Mouse (Mus musculus) limb, embryonic 14.5 days (tissue): ENCODE measurements around the gene BC052040. TPM values are rescaled to one million over a fixed set of nuclear protein-coding genes. Genes with fewer than 3 reads are reported as not detected.

Source experiments
- ATAC-seq: fragments of 200-750 bp; cut with Nextera tagmentation; 2 replicates; pipeline ENCODE4 v1.8.0; 2017; ENCODE audit warnings: low read depth, moderate number of reproducible peaks, moderate TSS enrichment; ENCODE audit not compliant: low FRiP score
- DNase-seq: peaks from one replicate; pipeline ENCODE4 v3.0.0-alpha.2; 2015; ENCODE audit warnings: low spot score
- H3K27ac ChIP-seq: fragments of 300-500 bp; sonication (generic); replicated peaks from 2 replicates; pipeline ENCODE4 v1.5.1; 2014; ENCODE audit warnings: low read depth, mild to moderate bottlenecking, low read length, moderate library complexity, mixed read lengths
- H3K27me3 ChIP-seq: fragments of 300-500 bp; sonication (generic); 2 replicates; pipeline ENCODE4 v1.6.1; 2014; ENCODE audit warnings: low read length, mixed read lengths; ENCODE audit not compliant: control insufficient read depth, insufficient read depth
- H3K36me3 ChIP-seq: fragments of 300-500 bp; sonication (generic); 2 replicates; pipeline ENCODE4 v1.6.1; 2014; ENCODE audit warnings: mild to moderate bottlenecking, low read length, moderate library complexity, mixed read lengths; ENCODE audit not compliant: control insufficient read depth, insufficient read depth
- H3K4me1 ChIP-seq: fragments of 300-500 bp; sonication (generic); 2 replicates; pipeline ENCODE4 v1.6.1; 2014; ENCODE audit warnings: antibody characterized with exemption, low read length, mixed read lengths; ENCODE audit not compliant: control insufficient read depth, insufficient read depth
- H3K4me2 ChIP-seq: fragments of 300-500 bp; sonication (generic); replicated peaks from 2 replicates; pipeline ENCODE4 v1.6.1; 2014; ENCODE audit warnings: low read depth, mild to moderate bottlenecking, low read length, moderate library complexity; ENCODE audit not compliant: severe bottlenecking
- H3K4me3 ChIP-seq: fragments of 300-500 bp; sonication (generic); replicated peaks from 2 replicates; pipeline ENCODE4 v1.5.1; 2014; ENCODE audit warnings: low read length
- H3K9ac ChIP-seq: fragments of 300-500 bp; sonication (generic); 2 replicates; pipeline ENCODE4 v1.6.1; 2014; ENCODE audit warnings: mild to moderate bottlenecking, low read depth, low read length, moderate library complexity; ENCODE audit not compliant: severe bottlenecking
- H3K9me3 ChIP-seq: fragments of 300-500 bp; sonication (generic); 2 replicates; pipeline ENCODE4 v1.6.1; 2016; ENCODE audit warnings: low read length; ENCODE audit not compliant: control insufficient read depth
- POLR2A ChIP-seq: fragments of 200-500 bp; IDR thresholded peaks from 2 replicates; pipeline ENCODE4 v1.8.0; 2012; ENCODE audit warnings: inconsistent platforms, mild to moderate bottlenecking, moderate library complexity, borderline replicate concordance; ENCODE audit not compliant: insufficient read depth, insufficient read length; ENCODE audit errors: extremely low read depth
- WGBS: fragments of 180-500 bp; shearing (Covaris S2); extraction: QIAGEN DNeasy Blood & Tissue Kit; methylation state at CpG from one replicate; pipeline ENCODE4 v1.1.7; 2014; 5-methylcytosine and 5-hydroxymethylcytosine counted together
- microRNA counts: library from miRNA; unstranded; fragments of <30 nt; microRNA quantifications from one replicate; lab custom pipeline; 2016
- microRNA-seq: library from miRNA; unstranded; fragments of <30 nt; microRNA quantifications from one replicate; pipeline ENCODE4, GENCODE M21; 2016
- polyA plus RNA-seq, 2 experiments: library from polyadenylated mRNA; depleted of rRNA in 1 of 2; stranded (reverse) in 1 of 2; unstranded in 1 of 2; fragments of >200 nt; fragmentation: Nextera tagmentation in 1 of 2; extraction: Ambion mirVana in 1 of 2; gene quantifications; 2 replicates each; pipeline versions ENCODE4 v1.2.1 to v1.2.3; 2012 to 2014

BC052040 gene
- polyA plus RNA-seq, 2 experiments, result 7.9 to 8.1 TPM

GRCm38 (mm10) chr2:115813316-115813715 lies 231.8 kb downstream of the BC052040 start:
- Histone ChIP-seq H3K36me3 (no peaks in the 10 kb centered on the region), H3K4me2 (peak overlapping the region; percentile 31; the same call in 1 of the 2 replicates), H3K9me3 (no peaks in the 10 kb centered on the region), H3K9ac (no peak overlapping the region), H3K27me3 (no peaks in the 10 kb centered on the region), H3K27ac (no peak overlapping the region), H3K4me3 (no peak overlapping the region), H3K4me1 (no peaks in the 10 kb centered on the region)
- ATAC-seq, result no peak
- no peak for TF ChIP-seq POLR2A
- WGBS, result 5% methylated on average over 11 of the region's 11 CpGs
- peak; percentile 47 for DNase-seq

GRCm38 (mm10) chr2:115813721-115814120 lies 232.2 kb downstream of the BC052040 start:
- Histone ChIP-seq H3K4me2 (peak overlapping the region; percentile 31; the same call in 1 of the 2 replicates), H3K4me3 (no peak overlapping the region), H3K9ac (no peak overlapping the region), H3K4me1 (no peaks in the 10 kb centered on the region), H3K27me3 (no peaks in the 10 kb centered on the region), H3K36me3 (no peaks in the 10 kb centered on the region), H3K9me3 (no peaks in the 10 kb centered on the region), H3K27ac (no peak overlapping the region)
- WGBS, result 26% methylated on average over 6 of the region's 6 CpGs
- TF ChIP-seq POLR2A, result no peak
- DNase-seq (no peak), ATAC-seq (no peak)

- Histone ChIP-seq H3K9ac (no peak overlapping the region), H3K4me2 (no peak overlapping the region), H3K9me3 (no peaks in the 10 kb centered on the region), H3K27me3 (no peaks in the 10 kb centered on the region), H3K4me3 (no peak overlapping the region), H3K36me3 (no peaks in the 10 kb centered on the region), H3K27ac (no peak overlapping the region), H3K4me1 (no peaks in the 10 kb centered on the region)
- ATAC-seq, result no peak
- 88% methylated on average over 6 of the region's 6 CpGs for WGBS
- TF ChIP-seq POLR2A, result no peak
- DNase-seq, result no peak
These were observed 236.4 kb downstream of the BC052040 start for GRCm38 (mm10) chr2:115817959-115818358.

- ATAC-seq (no peak), DNase-seq (no peak)
- no peak overlapping the region for H3K27ac ChIP-seq
- WGBS, result 78% methylated on average over 5 of the region's 5 CpGs
- H3K4me3 ChIP-seq, result no peak overlapping the region
- H3K36me3 ChIP-seq, result no peaks in the 10 kb centered on the region
- TF ChIP-seq POLR2A, result no peak
- H3K9ac ChIP-seq, result no peak overlapping the region
- no peak overlapping the region for H3K4me2 ChIP-seq
- no peaks in the 10 kb centered on the region for H3K9me3 ChIP-seq
- no peaks in the 10 kb centered on the region for H3K4me1 ChIP-seq
- H3K27me3 ChIP-seq, result no peaks in the 10 kb centered on the region
These were observed 240.8 kb downstream of the BC052040 start for GRCm38 (mm10) chr2:115822361-115822760.

MicroRNAs encoded within 50 kb of the gene (microRNA counts, 519-probe panel; counts per million panel counts)
- 3,596 counts per million, percentile 73 among the panel's probes with 10 or more counts for microRNA mmu-miR-1951 (lab: Ali Mortazavi, UCI)

Small RNA genes lying within 50 kb of the gene (microRNA-seq; reads per million reads assigned to microRNA genes)
- gene Mir1951, result 0.92 reads per million
